Mouse (Mus musculus): ENCODE results near the gene Slc13a2. TPM values are rescaled to one million over a fixed set of nuclear protein-coding genes. Genes with fewer than 3 reads are reported as not detected.

The Slc13a2 gene
- polyA plus RNA-seq, 2 experiments: 0.02 TPM; not detected in 1

DNA sequence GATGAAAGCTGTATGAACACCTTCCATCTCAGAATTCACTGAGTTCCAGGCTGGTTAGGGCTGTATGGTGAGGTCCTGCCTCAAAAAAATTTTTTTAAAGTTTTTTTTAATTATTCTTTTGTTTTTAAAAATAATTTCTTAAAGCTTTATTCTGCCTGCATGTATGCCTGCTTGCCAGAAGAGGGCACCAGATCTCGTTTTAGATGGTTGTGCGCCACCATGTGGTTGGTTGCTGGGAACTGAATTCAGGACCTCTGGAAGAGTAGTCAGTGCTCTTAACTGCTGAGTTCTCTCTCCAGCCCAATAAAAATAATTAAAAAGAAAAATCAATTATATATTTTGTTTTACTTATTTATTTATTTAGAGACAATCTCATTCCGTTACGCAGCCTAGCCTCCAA is 31.7 kb upstream of the Slc13a2 start:
- no peaks in the 10 kb centered on the region for H3K36me3 ChIP-seq (replicated peaks; ENCODE audit: control insufficient read depth, insufficient read depth, low read depth)
- WGBS (ENCODE audit: insufficient replicate concordance): 10% methylated on average over 4 of the region's 4 CpGs
- TF ChIP-seq CTCF (IDR thresholded peaks at IDR 0.05; ENCODE audit: low read depth) (peak; percentile 90), EP300 (IDR thresholded peaks at IDR 0.05; ENCODE audit: low read depth) (no peak)
- H3K27me3 ChIP-seq (ENCODE audit: control insufficient read depth, insufficient read depth, low read length): no peaks in the 10 kb centered on the region
- DNase-seq (ENCODE audit: low read depth in 3 of 3, low spot score in 3 of 3) (peak; percentile 41 to 44 (median 42)), ATAC-seq (ENCODE audit: insufficient read depth) (no peak)
- H3K9me3 ChIP-seq (ENCODE audit: control insufficient read depth, low read length): no peaks in the 10 kb centered on the region
- no peak overlapping the region for H3K4me2 ChIP-seq (ENCODE audit: low read depth)
- no peak overlapping the region for H3K27ac ChIP-seq
- H3K4me3 ChIP-seq (ENCODE audit: insufficient read depth in 1 of 2, low read depth in 2 of 2, low read length in 2 of 2): no peak overlapping the region
- H3K4me1 ChIP-seq (replicated peaks; ENCODE audit: control insufficient read depth in 2 of 2, insufficient read depth in 2 of 2, low read length in 1 of 2): no peaks in the 10 kb centered on the region
- no peak overlapping the region for H3K9ac ChIP-seq (replicated peaks)

DNA sequence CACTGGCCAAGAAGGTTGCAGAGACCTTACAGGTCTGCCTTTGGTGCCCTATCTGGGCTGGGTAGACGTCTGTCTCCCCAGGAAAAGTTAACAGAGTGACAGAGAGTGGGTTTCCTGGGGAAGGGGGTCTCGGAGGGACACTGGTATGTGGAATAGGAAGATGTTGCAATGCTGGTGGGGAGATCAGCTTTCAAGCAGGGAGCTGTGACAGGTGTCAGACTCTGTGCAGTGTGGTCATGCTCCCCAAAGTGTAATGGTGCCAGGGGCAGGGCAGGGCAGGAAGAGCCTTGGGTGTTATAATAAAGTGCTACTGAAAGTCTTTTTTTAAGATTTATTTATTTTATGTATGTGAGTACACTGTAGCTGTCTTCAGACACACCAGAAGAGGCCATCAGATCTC is 28.3 kb upstream of the Slc13a2 start:
- no peak overlapping the region for H3K4me3 ChIP-seq (ENCODE audit: insufficient read depth in 1 of 2, low read depth in 2 of 2, low read length in 2 of 2)
- no peaks in the 10 kb centered on the region for H3K36me3 ChIP-seq (replicated peaks; ENCODE audit: control insufficient read depth, insufficient read depth, low read depth)
- no peaks in the 10 kb centered on the region for H3K4me1 ChIP-seq (replicated peaks; ENCODE audit: control insufficient read depth in 2 of 2, insufficient read depth in 2 of 2, low read length in 1 of 2)
- no peaks in the 10 kb centered on the region for H3K27me3 ChIP-seq (ENCODE audit: control insufficient read depth, insufficient read depth, low read length)
- 17% methylated on average over 2 of the region's 2 CpGs for WGBS (ENCODE audit: insufficient replicate concordance)
- TF ChIP-seq EP300 (IDR thresholded peaks at IDR 0.05; ENCODE audit: low read depth) (no peak), CTCF (IDR thresholded peaks at IDR 0.05; ENCODE audit: low read depth) (no peak)
- no peak overlapping the region for H3K9ac ChIP-seq (replicated peaks)
- no peak for ATAC-seq (ENCODE audit: insufficient read depth)
- H3K4me2 ChIP-seq (ENCODE audit: low read depth): no peak overlapping the region
- H3K27ac ChIP-seq: no peak overlapping the region
- no peaks in the 10 kb centered on the region for H3K9me3 ChIP-seq (ENCODE audit: control insufficient read depth, low read length)
- DNase-seq (ENCODE audit: low read depth in 3 of 3, low spot score in 3 of 3): no peak

DNA sequence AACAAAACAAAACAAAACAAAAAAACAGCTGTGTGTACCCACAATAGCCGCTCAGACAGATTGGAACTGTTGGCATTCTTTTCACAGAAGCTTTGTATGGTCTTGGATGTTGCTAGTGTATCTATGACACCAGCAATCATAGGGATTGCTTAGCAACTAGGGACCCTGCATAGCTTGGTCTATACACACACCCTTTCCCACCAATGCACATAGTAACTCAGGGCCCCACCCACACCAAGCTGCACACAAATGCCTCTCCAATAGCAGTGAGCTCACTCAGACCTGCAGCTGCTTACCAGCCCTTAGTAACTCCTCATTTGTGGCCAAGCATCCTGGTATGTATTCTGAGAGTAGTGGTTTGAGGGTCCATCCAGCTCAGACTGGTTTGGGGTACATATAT is 26.2 kb upstream of the Slc13a2 start:
- DNase-seq (ENCODE audit: low read depth in 3 of 3, low spot score in 3 of 3) (no peak), ATAC-seq (ENCODE audit: insufficient read depth) (no peak)
- H3K4me1 ChIP-seq (replicated peaks; ENCODE audit: control insufficient read depth in 2 of 2, insufficient read depth in 2 of 2, low read length in 1 of 2): no peaks in the 10 kb centered on the region
- H3K9me3 ChIP-seq (ENCODE audit: control insufficient read depth, low read length): no peaks in the 10 kb centered on the region
- TF ChIP-seq CTCF (IDR thresholded peaks at IDR 0.05; ENCODE audit: low read depth) (no peak), EP300 (IDR thresholded peaks at IDR 0.05; ENCODE audit: low read depth) (no peak)
- H3K4me2 ChIP-seq (ENCODE audit: low read depth): no peak overlapping the region
- 71% methylated on average over 1 of the region's 1 CpGs for WGBS (ENCODE audit: insufficient replicate concordance)
- no peak overlapping the region for H3K4me3 ChIP-seq (ENCODE audit: insufficient read depth in 1 of 2, low read depth in 2 of 2, low read length in 2 of 2)
- no peak overlapping the region for H3K27ac ChIP-seq
- H3K36me3 ChIP-seq (replicated peaks; ENCODE audit: control insufficient read depth, insufficient read depth, low read depth): no peaks in the 10 kb centered on the region
- H3K9ac ChIP-seq (replicated peaks): no peak overlapping the region
- no peaks in the 10 kb centered on the region for H3K27me3 ChIP-seq (ENCODE audit: control insufficient read depth, insufficient read depth, low read length)

DNA sequence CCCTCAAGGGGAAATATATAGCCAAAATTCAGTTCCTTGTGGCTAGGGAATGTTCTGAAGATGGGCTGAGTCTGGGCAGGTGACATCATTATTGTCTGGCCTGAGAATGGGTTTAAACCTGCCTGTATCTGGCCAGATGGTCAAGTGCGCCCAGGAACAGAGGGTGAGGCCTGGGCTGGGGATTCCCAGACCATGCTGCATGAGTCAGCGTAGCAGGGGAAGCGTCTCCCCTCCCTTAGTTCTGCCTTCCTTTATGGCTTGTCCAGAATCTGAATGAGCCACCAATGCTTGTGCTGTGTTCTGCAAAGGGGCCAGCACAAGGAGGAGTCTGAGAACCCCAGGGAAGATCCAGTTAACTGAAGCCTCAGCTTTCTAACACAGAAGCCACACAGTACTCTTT is 25.2 kb upstream of the Slc13a2 start:
- no peak overlapping the region for H3K4me3 ChIP-seq (ENCODE audit: insufficient read depth in 1 of 2, low read depth in 2 of 2, low read length in 2 of 2)
- ATAC-seq (ENCODE audit: insufficient read depth) (no peak), DNase-seq (ENCODE audit: low read depth in 3 of 3, low spot score in 3 of 3) (no peak)
- H3K9ac ChIP-seq (replicated peaks): no peak overlapping the region
- no peak for TF ChIP-seq EP300 (IDR thresholded peaks at IDR 0.05; ENCODE audit: low read depth)
- no peak for TF ChIP-seq CTCF (IDR thresholded peaks at IDR 0.05; ENCODE audit: low read depth)
- H3K4me2 ChIP-seq (ENCODE audit: low read depth): no peak overlapping the region
- no peaks in the 10 kb centered on the region for H3K4me1 ChIP-seq (replicated peaks; ENCODE audit: control insufficient read depth in 2 of 2, insufficient read depth in 2 of 2, low read length in 1 of 2)
- H3K27ac ChIP-seq: no peak overlapping the region
- H3K9me3 ChIP-seq (ENCODE audit: control insufficient read depth, low read length): no peaks in the 10 kb centered on the region
- 29% methylated on average over 3 of the region's 3 CpGs for WGBS (ENCODE audit: insufficient replicate concordance)
- no peaks in the 10 kb centered on the region for H3K27me3 ChIP-seq (ENCODE audit: control insufficient read depth, insufficient read depth, low read length)
- no peaks in the 10 kb centered on the region for H3K36me3 ChIP-seq (replicated peaks; ENCODE audit: control insufficient read depth, insufficient read depth, low read depth)

DNA sequence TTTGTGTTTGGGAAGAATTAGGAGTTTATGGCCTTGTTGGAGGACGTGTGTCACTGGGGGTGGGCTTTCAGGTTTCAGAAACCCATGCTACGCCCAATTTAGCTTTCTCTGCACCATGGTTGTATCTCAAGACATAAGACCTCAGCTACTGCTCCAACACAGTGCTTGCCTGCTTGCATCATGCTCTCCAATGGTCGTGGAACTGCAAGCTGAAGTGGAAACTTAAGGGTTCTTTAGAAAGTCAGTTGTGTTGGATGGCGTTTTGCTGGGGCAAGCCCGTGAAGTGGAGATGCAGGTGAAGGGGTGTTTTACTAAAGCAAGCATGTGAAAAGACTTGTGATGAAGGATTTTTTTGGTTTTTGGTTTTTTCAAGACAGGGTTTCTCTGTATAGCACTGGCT is 21.1 kb upstream of the Slc13a2 start:
- 55% methylated on average over 5 of the region's 5 CpGs for WGBS (ENCODE audit: insufficient replicate concordance)
- no peak for ATAC-seq (ENCODE audit: insufficient read depth)

More for the DNA sequence above, 21.1 kb upstream of the Slc13a2 start:
- Histone ChIP-seq H3K9me3 (ENCODE audit: control insufficient read depth, low read length) (no peaks in the 10 kb centered on the region), H3K27me3 (ENCODE audit: control insufficient read depth, insufficient read depth, low read length) (no peaks in the 10 kb centered on the region), H3K4me1 (replicated peaks; ENCODE audit: control insufficient read depth in 2 of 2, insufficient read depth in 2 of 2, low read length in 1 of 2) (no peaks in the 10 kb centered on the region), H3K27ac (no peak overlapping the region), H3K9ac (replicated peaks) (no peak overlapping the region), H3K4me2 (ENCODE audit: low read depth) (no peak overlapping the region), H3K4me3 (ENCODE audit: insufficient read depth in 1 of 2, low read depth in 2 of 2, low read length in 2 of 2) (no peak overlapping the region), H3K36me3 (replicated peaks; ENCODE audit: control insufficient read depth, insufficient read depth, low read depth) (no peaks in the 10 kb centered on the region)
- no peak for DNase-seq (ENCODE audit: low read depth in 3 of 3, low spot score in 3 of 3)
- TF ChIP-seq EP300 (IDR thresholded peaks at IDR 0.05; ENCODE audit: low read depth): no peak
- no peak for TF ChIP-seq CTCF (IDR thresholded peaks at IDR 0.05; ENCODE audit: low read depth)
